Comparison of ENCODE assay signal across 9 mouse cellular contexts in the genomic region with DNA sequence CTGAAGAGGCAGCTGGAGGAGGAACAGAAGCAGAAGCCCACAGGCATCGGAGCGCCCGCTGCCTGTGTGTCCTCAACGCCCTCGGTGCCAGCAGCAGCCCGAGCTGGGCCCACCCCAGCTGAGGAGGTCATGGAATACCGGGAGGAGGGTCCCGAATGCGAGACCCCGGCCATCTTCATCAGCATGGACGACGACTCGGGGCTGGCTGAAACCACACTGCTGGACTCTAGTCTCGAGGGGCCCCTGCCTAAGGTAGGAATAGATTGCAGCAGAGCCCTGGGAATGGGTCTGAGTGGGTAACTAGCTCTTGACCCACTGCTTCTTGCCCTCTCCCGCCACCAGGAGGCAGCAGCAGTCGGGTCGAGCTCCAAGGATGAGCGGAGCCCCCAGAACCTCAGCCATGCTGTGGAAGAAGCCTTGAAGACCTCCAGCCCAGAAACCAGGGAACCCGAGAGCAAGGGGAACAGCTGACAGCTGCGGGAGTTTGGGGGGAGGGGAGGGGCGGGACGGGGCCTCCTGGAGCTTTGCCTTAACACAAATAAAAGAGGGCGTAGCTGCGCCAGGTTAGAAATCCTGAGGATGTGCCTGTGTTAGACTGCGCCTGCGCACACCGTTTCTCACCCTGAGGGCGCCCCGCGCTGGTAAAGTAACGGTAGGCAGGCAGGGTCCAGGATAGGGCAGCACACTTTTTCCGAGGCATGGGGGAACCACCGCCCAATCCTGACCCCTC. TPM values are rescaled to one million over a fixed set of nuclear protein-coding genes. Genes with fewer than 3 reads are reported as not detected.
DNase-seq lines count a peak whose midpoint lies in the region; ATAC-seq and TF ChIP-seq lines count a peak whose summit lies in the region.
"Had no signal": no experiment of that assay in that cellular context is flagged by ENCODE, and none has a peak within 500 bp of the region (broad histone marks: within the 10 kb centered on the region; RNA-seq: fewer than 3 reads in every experiment).

A gene (plus strand): TSS at position 644 of the 730 bp plus-strand sequence.

- H3K4me3 ChIP-seq in gastrocnemius, adult 2 months = no peak within 1 kb of the TSS
- no peak within 1 kb of the TSS for H3K4me3 ChIP-seq in C2C12 (ENCODE audit: insufficient read depth, poor library complexity, severe bottlenecking)
- H3K4me3 ChIP-seq in heart, embryonic 14.5 days (ENCODE audit: control insufficient read depth in 1 of 2, insufficient read depth in 1 of 2, low read depth in 1 of 2, low read length in 2 of 2) = no peak within 1 kb of the TSS; a peak in 1 of 4 replicates
- peak within 1 kb of the TSS; percentile 20 for H3K4me3 ChIP-seq in limb, embryonic 12.5 days (replicated peaks)
- peak within 1 kb of the TSS; percentile 5; the same call in 1 of the 2 replicates for H3K4me3 ChIP-seq in neural tube, embryonic 14.5 days (ENCODE audit: low read depth, low read length)

- H3K79me3 ChIP-seq in C2C12 (ENCODE audit: low read depth) = no peaks in the 10 kb centered on the region

- intact Hi-C loops in gastrocnemius, adult 2 months (cut with DNase I) = no loop called here

- peaks cover 12% of the 10 kb centered on the region for H3K36me3 ChIP-seq in C2C12 (ENCODE audit: control insufficient read depth, insufficient read depth)
- peaks cover 42% of the 10 kb centered on the region for H3K36me3 ChIP-seq in heart, embryonic 14.5 days (ENCODE audit: control insufficient read depth, insufficient read depth, low read length)
- peaks cover 56% of the 10 kb centered on the region for H3K36me3 ChIP-seq in limb, embryonic 12.5 days
- H3K36me3 ChIP-seq in neural tube, embryonic 14.5 days (ENCODE audit: control insufficient read depth, insufficient read depth, low read length) = peaks cover 14% of the 10 kb centered on the region

- H3K79me2 ChIP-seq in C2C12 (ENCODE audit: control insufficient read depth, insufficient read depth) = no peaks in the 10 kb centered on the region

- no peak for ATAC-seq in heart, embryonic 14.5 days (ENCODE audit: insufficient number of reproducible peaks, insufficient read depth, low FRiP score, low read depth)
- peak; percentile 35 for ATAC-seq in limb, embryonic 12.5 days (ENCODE audit: insufficient number of reproducible peaks, insufficient read depth, low FRiP score, low TSS enrichment, low read depth)
- ATAC-seq in neural tube, embryonic 14.5 days (ENCODE audit: low read depth) = peak; percentile 70
- no peak for ATAC-seq in frontal cortex, adult (ENCODE audit: low TSS enrichment)

- TF ChIP-seq CTCF in gastrocnemius, adult 2 months (IDR thresholded peaks at IDR 0.05) = peak; percentile 58
- TF ChIP-seq CTCF in C2C12 (IDR thresholded peaks at IDR 0.05; ENCODE audit: control insufficient read depth, insufficient read depth, insufficient read length) = peak; percentile 17

- H3ac ChIP-seq in C2C12 (ENCODE audit: control insufficient read depth, insufficient read length, low read depth) = no peak within 1 kb of the TSS

- H3K4me1 ChIP-seq in heart, embryonic 14.5 days (ENCODE audit: control insufficient read depth in 2 of 2, insufficient read depth in 2 of 2, low read length in 2 of 2) = peaks cover 0 to 5% of the 10 kb centered on the region in 2 experiments; a peak in 1 of 4 replicates
- H3K4me1 ChIP-seq in limb, embryonic 12.5 days (replicated peaks) = peaks cover 11% of the 10 kb centered on the region
- H3K4me1 ChIP-seq in neural tube, embryonic 14.5 days (ENCODE audit: control insufficient read depth, insufficient read depth, low read length) = no peaks in the 10 kb centered on the region

- H3K27me3 ChIP-seq in C2C12 (ENCODE audit: control insufficient read depth, insufficient read depth, insufficient read length) = no peaks in the 10 kb centered on the region
- no peaks in the 10 kb centered on the region for H3K27me3 ChIP-seq in heart, embryonic 14.5 days (ENCODE audit: control insufficient read depth, insufficient read depth, low read length)
- H3K27me3 ChIP-seq in limb, embryonic 12.5 days = no peaks in the 10 kb centered on the region
- H3K27me3 ChIP-seq in neural tube, embryonic 14.5 days (ENCODE audit: control insufficient read depth, insufficient read depth, low read length) = no peaks in the 10 kb centered on the region

- peak; percentile 61 for DNase-seq in gastrocnemius, adult 2 months
- DNase-seq in gastrocnemius, postnatal 25 days = no peak
- DNase-seq in cerebellum, postnatal 25 days = peak; percentile 57 to 68

- H3K9me3 ChIP-seq in heart, embryonic 14.5 days (ENCODE audit: control insufficient read depth, low read length) = no peaks in the 10 kb centered on the region
- H3K9me3 ChIP-seq in limb, embryonic 12.5 days = no peaks in the 10 kb centered on the region
- no peaks in the 10 kb centered on the region for H3K9me3 ChIP-seq in neural tube, embryonic 14.5 days (ENCODE audit: control insufficient read depth, low read length)

- H3K27ac ChIP-seq in gastrocnemius, adult 2 months = no peak within 1 kb of the TSS
- no peak within 1 kb of the TSS for H3K27ac ChIP-seq in heart, embryonic 14.5 days (replicated peaks in 1 of 2; ENCODE audit: control insufficient read depth in 1 of 2, insufficient read depth in 1 of 2, low read depth in 2 of 2, low read length in 2 of 2)
- H3K27ac ChIP-seq in limb, embryonic 12.5 days = no peak within 1 kb of the TSS
- H3K27ac ChIP-seq in neural tube, embryonic 14.5 days (ENCODE audit: low read depth, low read length) = no peak within 1 kb of the TSS
- H3K27ac ChIP-seq: macrophage had no signal

- H3K4me2 ChIP-seq in heart, embryonic 14.5 days (ENCODE audit: low read length) = peak within 1 kb of the TSS; percentile 48
- H3K4me2 ChIP-seq in limb, embryonic 12.5 days = peak within 1 kb of the TSS; percentile 47
- peak within 1 kb of the TSS; percentile 38 for H3K4me2 ChIP-seq in neural tube, embryonic 14.5 days (ENCODE audit: low read depth, low read length)

- 42% methylated on average over 32 of the region's 33 CpGs for WGBS in heart, embryonic 14.5 days
- WGBS in limb, embryonic 12.5 days = 33% methylated on average over 33 of the region's 33 CpGs
- 28% methylated on average over 33 of the region's 33 CpGs for WGBS in neural tube, embryonic 14.5 days

- no peak within 1 kb of the TSS for H3K9ac ChIP-seq in heart, embryonic 14.5 days (ENCODE audit: low read length)
- H3K9ac ChIP-seq in limb, embryonic 12.5 days (replicated peaks) = peak within 1 kb of the TSS; percentile 48
- H3K9ac ChIP-seq in neural tube, embryonic 14.5 days (replicated peaks; ENCODE audit: low read depth, low read length) = peak within 1 kb of the TSS; percentile 8; the same call in 1 of the 2 replicates

TF ChIP-seq in C2C12, 6 proteins besides CTCF, POLR2A, EP300 and RAD21:
- TF ChIP-seq USF1 (IDR thresholded peaks at IDR 0.05; ENCODE audit: low read depth) = no peak
- TF ChIP-seq MYOD1 (IDR thresholded peaks at IDR 0.05; ENCODE audit: control insufficient read depth, insufficient read length, low read depth) = no peak
- TF ChIP-seq FOSL1 (IDR thresholded peaks at IDR 0.05; ENCODE audit: insufficient read depth, low read length, poor library complexity, severe bottlenecking) = no peak
- no peak for TF ChIP-seq MYOG (IDR thresholded peaks at IDR 0.05; ENCODE audit: control insufficient read depth, extremely low read depth, insufficient read length)
- no peak for TF ChIP-seq MAX (IDR thresholded peaks at IDR 0.05)
- no peak for TF ChIP-seq CEBPB (IDR thresholded peaks at IDR 0.05; ENCODE audit: low read depth)
TF ChIP-seq in C2C12: peak in this region for 0.

RNA-seq across cellular contexts. Expression of the gene that starts here (rescaled TPM):
- not detected for total RNA-seq in gastrocnemius, adult 2 months (2021)
- not detected for total RNA-seq in gastrocnemius, postnatal 25 days (2021)
- 0.09 TPM for polyA plus RNA-seq in C2C12 (2012; fragmentation: generic; extraction: Trizol)
- not detected in 2 replicates for polyA plus RNA-seq in heart, embryonic 14.5 days (2014; fragmentation: Nextera tagmentation; extraction: Ambion mirVana)
- not detected in 2 replicates for polyA plus RNA-seq in limb, embryonic 12.5 days (2016; fragmentation: Nextera tagmentation; extraction: Ambion mirVana)
- not detected in 2 replicates for polyA plus RNA-seq in neural tube, embryonic 14.5 days (2014; fragmentation: Nextera tagmentation; extraction: Ambion mirVana)
- polyA plus RNA-seq: macrophage had no signal

Comparison
In these comparisons a context has a peak if more than half of its experiments do, and no peak if none do; other contexts are left out.
1. Peak in DNase-seq in gastrocnemius, adult 2 months; RNA of the gene not detected or under 1 TPM.
2. Peak in ATAC-seq, H3K4me3 ChIP-seq, H3K9ac ChIP-seq and H3K4me2 ChIP-seq in limb, embryonic 12.5 days; RNA of the gene not detected or under 1 TPM.
3. Peak in ATAC-seq, H3K4me3 ChIP-seq, H3K9ac ChIP-seq and H3K4me2 ChIP-seq in neural tube, embryonic 14.5 days; RNA of the gene not detected or under 1 TPM.